Mouse (Mus musculus): ENCODE results near the gene Atp6v1e2. TPM values are rescaled to one million over a fixed set of nuclear protein-coding genes. Genes with fewer than 3 reads are reported as not detected.

The Atp6v1e2 gene
- polyA plus RNA-seq, 2 experiments: not detected

GRCm38 (mm10) chr17:86986449-86987138 is 38.9 kb upstream of the Atp6v1e2 start:
- H3K36me3 ChIP-seq (ENCODE audit: control insufficient read depth, insufficient read depth, low read length): peaks cover 8% of the 10 kb centered on the region; the same call in 1 of the 2 replicates
- WGBS: 56% methylated on average over 17 of the region's 17 CpGs
- H3K9ac ChIP-seq (ENCODE audit: low read depth, low read length, severe bottlenecking): no peak overlapping the region
- H3K4me1 ChIP-seq (ENCODE audit: control insufficient read depth, insufficient read depth, low read length): 0 out of 2 replicates have a peak, but pooled peaks cover 5% of the 10 kb centered on the region
- H3K9me3 ChIP-seq (ENCODE audit: control insufficient read depth, low read length): no peaks in the 10 kb centered on the region
- no peak overlapping the region for H3K4me2 ChIP-seq (replicated peaks; ENCODE audit: low read depth, low read length, severe bottlenecking)
- ATAC-seq (ENCODE audit: low FRiP score, low read depth) (peak; percentile 42), DNase-seq (ENCODE audit: low spot score) (no peak)
- no peaks in the 10 kb centered on the region for H3K27me3 ChIP-seq (ENCODE audit: control insufficient read depth, insufficient read depth, low read length)
- TF ChIP-seq POLR2A (IDR thresholded peaks at IDR 0.05; ENCODE audit: borderline replicate concordance, extremely low read depth, insufficient read depth, insufficient read length): no peak
- no peak overlapping the region for H3K4me3 ChIP-seq (replicated peaks; ENCODE audit: low read length)
- H3K27ac ChIP-seq (replicated peaks; ENCODE audit: low read depth, low read length): no peak overlapping the region

- Histone ChIP-seq H3K27me3 (ENCODE audit: control insufficient read depth, insufficient read depth, low read length) (no peaks in the 10 kb centered on the region), H3K9ac (ENCODE audit: low read depth, low read length, severe bottlenecking) (no peak overlapping the region), H3K4me3 (replicated peaks; ENCODE audit: low read length) (no peak overlapping the region), H3K4me1 (ENCODE audit: control insufficient read depth, insufficient read depth, low read length) (no peaks in the 10 kb centered on the region), H3K36me3 (ENCODE audit: control insufficient read depth, insufficient read depth, low read length) (peaks cover 25% of the 10 kb centered on the region), H3K4me2 (replicated peaks; ENCODE audit: low read depth, low read length, severe bottlenecking) (no peak overlapping the region), H3K9me3 (ENCODE audit: control insufficient read depth, low read length) (no peaks in the 10 kb centered on the region), H3K27ac (replicated peaks; ENCODE audit: low read depth, low read length) (no peak overlapping the region)
- WGBS: 70% methylated on average over 9 of the region's 9 CpGs
- TF ChIP-seq POLR2A (IDR thresholded peaks at IDR 0.05; ENCODE audit: borderline replicate concordance, extremely low read depth, insufficient read depth, insufficient read length): no peak
- ATAC-seq (ENCODE audit: low FRiP score, low read depth) (no peak), DNase-seq (ENCODE audit: low spot score) (no peak)
These were observed 34.8 kb upstream of the Atp6v1e2 start for GRCm38 (mm10) chr17:86982497-86982896.

GRCm38 (mm10) chr17:86981701-86982100 is 34.0 kb upstream of the Atp6v1e2 start:
- H3K36me3 ChIP-seq (ENCODE audit: control insufficient read depth, insufficient read depth, low read length): peaks cover 25% of the 10 kb centered on the region
- H3K27me3 ChIP-seq (ENCODE audit: control insufficient read depth, insufficient read depth, low read length): no peaks in the 10 kb centered on the region
- no peak overlapping the region for H3K9ac ChIP-seq (ENCODE audit: low read depth, low read length, severe bottlenecking)

GRCm38 (mm10) chr17:86981205-86981604 is 33.5 kb upstream of the Atp6v1e2 start:
- Histone ChIP-seq H3K4me1 (ENCODE audit: control insufficient read depth, insufficient read depth, low read length) (no peaks in the 10 kb centered on the region), H3K4me2 (replicated peaks; ENCODE audit: low read depth, low read length, severe bottlenecking) (no peak overlapping the region), H3K36me3 (ENCODE audit: control insufficient read depth, insufficient read depth, low read length) (peaks cover 30% of the 10 kb centered on the region), H3K4me3 (replicated peaks; ENCODE audit: low read length) (no peak overlapping the region), H3K27me3 (ENCODE audit: control insufficient read depth, insufficient read depth, low read length) (no peaks in the 10 kb centered on the region), H3K27ac (replicated peaks; ENCODE audit: low read depth, low read length) (no peak overlapping the region), H3K9ac (ENCODE audit: low read depth, low read length, severe bottlenecking) (no peak overlapping the region), H3K9me3 (ENCODE audit: control insufficient read depth, low read length) (no peaks in the 10 kb centered on the region)
- DNase-seq (ENCODE audit: low spot score): no peak
- TF ChIP-seq POLR2A (IDR thresholded peaks at IDR 0.05; ENCODE audit: borderline replicate concordance, extremely low read depth, insufficient read depth, insufficient read length): no peak
- no peak for ATAC-seq (ENCODE audit: low FRiP score, low read depth)
- 90% methylated on average over 1 of the region's 1 CpGs for WGBS

More at GRCm38 (mm10) chr17:86981701-86982100, 34.0 kb upstream of the Atp6v1e2 start:
- H3K4me3 ChIP-seq (replicated peaks; ENCODE audit: low read length): no peak overlapping the region
- TF ChIP-seq POLR2A (IDR thresholded peaks at IDR 0.05; ENCODE audit: borderline replicate concordance, extremely low read depth, insufficient read depth, insufficient read length): no peak
- H3K9me3 ChIP-seq (ENCODE audit: control insufficient read depth, low read length): no peaks in the 10 kb centered on the region
- no peak for DNase-seq (ENCODE audit: low spot score)
- WGBS: 100% methylated on average over 2 of the region's 2 CpGs
- H3K27ac ChIP-seq (replicated peaks; ENCODE audit: low read depth, low read length): no peak overlapping the region
- H3K4me1 ChIP-seq (ENCODE audit: control insufficient read depth, insufficient read depth, low read length): no peaks in the 10 kb centered on the region
- ATAC-seq (ENCODE audit: low FRiP score, low read depth): no peak
- no peak overlapping the region for H3K4me2 ChIP-seq (replicated peaks; ENCODE audit: low read depth, low read length, severe bottlenecking)

GRCm38 (mm10) chr17:86978496-86978895 is 30.8 kb upstream of the Atp6v1e2 start:
- H3K4me3 ChIP-seq (replicated peaks; ENCODE audit: low read length): no peak overlapping the region
- no peak for TF ChIP-seq POLR2A (IDR thresholded peaks at IDR 0.05; ENCODE audit: borderline replicate concordance, extremely low read depth, insufficient read depth, insufficient read length)
- ATAC-seq (ENCODE audit: low FRiP score, low read depth) (no peak), DNase-seq (ENCODE audit: low spot score) (no peak)
- no peak overlapping the region for H3K4me2 ChIP-seq (replicated peaks; ENCODE audit: low read depth, low read length, severe bottlenecking)
- no peaks in the 10 kb centered on the region for H3K4me1 ChIP-seq (ENCODE audit: control insufficient read depth, insufficient read depth, low read length)
- H3K27me3 ChIP-seq (ENCODE audit: control insufficient read depth, insufficient read depth, low read length): no peaks in the 10 kb centered on the region
- H3K36me3 ChIP-seq (ENCODE audit: control insufficient read depth, insufficient read depth, low read length): peaks cover 47% of the 10 kb centered on the region
- H3K9ac ChIP-seq (ENCODE audit: low read depth, low read length, severe bottlenecking): no peak overlapping the region
- H3K27ac ChIP-seq (replicated peaks; ENCODE audit: low read depth, low read length): no peak overlapping the region
- WGBS: 92% methylated on average over 6 of the region's 6 CpGs
- H3K9me3 ChIP-seq (ENCODE audit: control insufficient read depth, low read length): no peaks in the 10 kb centered on the region

Measured in limb, embryonic 14.5 days (tissue).